Mouse (Mus musculus) spleen, adult 18-20 months (tissue): ENCODE measurements around the gene Ephx3.

Source experiments
- DNase-seq, 2 experiments: peaks; one replicate each; pipeline ENCODE4 v3.0.0; 2022; ENCODE audit warnings: mixed read lengths in 2 of 2

The Ephx3 gene

GRCm38 (mm10) chr17:32172485-32172884 lies 16.9 kb downstream of the Ephx3 start:
- no peak for DNase-seq

DNA sequence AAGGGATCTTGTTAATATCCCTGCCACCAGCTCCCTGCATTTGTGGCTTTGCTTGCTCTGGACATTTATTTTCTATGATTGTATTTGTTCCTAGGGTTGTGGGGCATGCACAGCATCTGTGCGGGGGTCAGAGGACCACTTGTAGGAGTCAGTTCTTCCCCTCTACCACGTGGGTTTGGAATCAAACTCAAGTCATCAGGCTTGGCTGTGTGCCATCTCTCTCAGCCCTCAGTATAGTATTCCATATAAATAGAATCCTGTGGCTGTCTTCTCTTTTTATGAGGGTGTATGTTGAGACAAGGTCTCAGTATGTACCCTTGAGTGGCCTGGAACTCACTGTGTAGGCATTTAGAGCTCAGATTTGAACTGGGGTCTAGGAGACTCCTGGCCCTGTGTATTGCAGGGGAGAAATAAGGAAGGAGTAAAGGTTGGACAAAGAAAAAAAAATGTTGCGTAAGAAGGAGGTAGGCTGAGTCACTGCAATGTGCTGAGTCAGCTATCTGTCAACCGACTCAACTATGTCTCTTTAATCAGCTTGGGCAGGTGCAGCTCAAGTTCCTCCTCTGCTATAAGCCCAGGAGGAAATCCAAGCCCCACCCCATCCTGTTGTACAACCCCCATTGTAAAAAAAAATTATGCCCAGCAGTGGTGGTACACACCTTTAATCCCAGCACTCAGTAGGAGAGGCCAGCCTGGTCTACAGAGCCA lies 19.7 kb downstream of the Ephx3 start:
- DNase-seq, result no peak

GRCm38 (mm10) chr17:32166687-32167086 lies 22.7 kb downstream of the Ephx3 start, which contains the start of gene Notch3:
Gene Notch3, minus strand, starts transcription at chr17:32166852.
- DNase-seq, result peak in 1 of 2 experiments; percentile 26

DNA sequence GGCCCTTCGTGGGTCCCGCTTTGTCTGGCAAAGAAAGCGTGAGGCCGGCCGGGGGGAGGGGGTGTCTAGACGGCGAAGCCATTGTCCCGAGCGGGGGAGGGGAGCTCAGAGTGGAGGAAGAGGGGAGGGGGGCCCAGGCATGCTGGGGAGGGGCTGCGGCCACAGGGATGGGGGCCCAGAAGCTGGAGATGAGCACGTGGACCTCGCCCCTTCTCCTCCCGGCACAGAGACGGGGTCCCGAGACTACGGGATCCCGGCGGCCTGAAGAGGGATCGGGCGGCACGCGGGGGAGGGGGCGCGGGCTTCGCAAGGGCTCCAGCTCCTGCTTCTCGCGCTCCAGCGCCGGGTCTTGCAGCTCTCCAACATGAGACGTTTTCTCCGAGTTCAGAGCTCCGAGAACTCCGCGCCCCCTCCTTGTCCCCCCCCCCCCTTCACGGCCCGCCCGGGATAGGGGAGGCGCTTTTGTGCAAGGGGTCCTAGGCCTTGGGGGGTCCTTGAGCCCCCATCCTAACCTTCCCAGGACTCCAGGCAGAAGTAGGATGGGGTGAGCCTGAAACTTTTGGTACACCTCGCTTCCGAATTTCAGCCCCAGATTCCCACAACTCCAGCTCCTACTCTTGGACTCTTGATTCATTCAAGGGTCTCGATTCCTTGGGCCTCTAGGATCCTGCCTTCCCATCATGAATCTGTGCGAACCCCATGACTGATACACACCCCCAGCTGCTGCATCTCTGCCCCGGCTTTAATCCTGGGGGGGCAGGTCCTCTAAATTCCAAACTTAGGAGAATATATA lies 23.4 kb downstream of the Ephx3 start:
- peak in 1 of 2 experiments; percentile 26 for DNase-seq

- DNase-seq, result no peak
Observed at GRCm38 (mm10) chr17:32165266-32165802, 24.0 kb downstream of the Ephx3 start.

GRCm38 (mm10) chr17:32164780-32165179 lies 24.6 kb downstream of the Ephx3 start:
- no peak for DNase-seq

DNA sequence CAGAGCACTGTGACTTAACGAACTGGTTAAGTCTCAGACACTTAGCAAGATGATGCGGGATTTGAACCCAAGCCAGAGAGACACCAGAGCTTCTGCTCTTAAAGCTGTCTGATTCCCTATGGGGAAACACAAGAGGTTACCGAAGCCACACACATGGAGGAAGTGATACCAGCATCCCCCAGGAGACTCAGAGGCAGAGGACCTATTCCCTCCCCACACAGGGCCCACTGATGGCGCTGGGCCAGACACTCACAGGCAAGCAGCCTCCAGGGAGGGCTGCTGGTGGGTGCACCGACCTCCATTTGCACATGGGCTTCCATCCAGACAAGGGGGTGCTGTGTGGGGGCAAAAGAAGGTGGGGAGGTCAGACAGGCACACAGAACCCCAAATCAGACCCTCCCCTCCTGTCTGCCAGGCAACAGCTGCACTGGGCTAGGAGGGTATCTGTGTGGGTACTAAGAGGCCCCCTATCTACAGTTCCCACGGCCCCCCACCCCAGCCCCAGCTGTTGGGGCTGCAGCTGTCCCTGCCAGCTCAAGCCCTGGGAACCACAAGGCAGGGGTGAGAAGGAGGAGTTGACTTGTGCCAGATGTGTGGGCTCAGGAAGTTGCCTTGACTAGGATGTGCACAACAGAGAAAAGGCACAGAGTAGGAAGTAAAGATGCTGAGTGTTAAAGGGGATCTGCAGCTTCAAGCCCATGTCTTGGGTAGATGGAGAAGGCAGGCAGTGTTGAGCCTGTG lies 25.3 kb downstream of the Ephx3 start:
- DNase-seq, result peak; percentile 37 to 53

DNA sequence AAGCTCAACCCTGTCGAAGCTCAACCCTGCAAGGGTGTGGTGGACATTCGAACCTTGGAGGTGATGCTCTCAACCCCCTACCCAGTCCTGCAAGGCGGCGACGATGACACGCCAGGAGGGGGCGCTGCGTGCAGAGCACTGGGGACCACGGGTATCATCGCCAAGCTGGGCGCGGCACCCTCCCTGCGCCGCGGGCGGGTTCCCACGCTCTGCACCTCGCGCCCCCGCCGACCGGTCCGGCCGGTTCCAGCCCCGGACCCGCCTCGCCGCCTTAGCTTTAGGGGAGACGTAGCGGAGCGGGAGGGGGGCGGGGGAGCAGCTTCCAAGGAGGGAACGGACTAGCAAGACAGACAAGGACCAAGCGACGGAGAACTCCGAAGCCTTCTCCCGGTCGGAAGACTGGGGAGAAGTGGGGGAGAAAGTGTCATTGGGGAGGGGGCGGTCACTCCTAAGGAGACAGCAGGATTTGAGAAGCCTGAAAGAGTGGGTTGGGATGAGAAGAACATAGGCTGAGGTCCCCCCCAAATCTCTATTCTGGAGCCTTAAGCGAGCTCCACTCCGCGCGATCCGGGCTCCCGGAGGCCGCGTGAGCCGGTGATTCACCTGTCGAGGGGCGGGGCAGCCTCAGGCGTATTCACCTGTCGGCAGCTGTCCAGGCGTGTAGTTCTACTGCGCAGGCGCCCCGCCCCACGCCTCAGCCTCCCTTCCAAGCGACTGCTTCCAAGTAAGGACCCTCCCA lies 27.1 kb downstream of the Ephx3 start:
- peak; percentile 26 to 56 for DNase-seq

DNA sequence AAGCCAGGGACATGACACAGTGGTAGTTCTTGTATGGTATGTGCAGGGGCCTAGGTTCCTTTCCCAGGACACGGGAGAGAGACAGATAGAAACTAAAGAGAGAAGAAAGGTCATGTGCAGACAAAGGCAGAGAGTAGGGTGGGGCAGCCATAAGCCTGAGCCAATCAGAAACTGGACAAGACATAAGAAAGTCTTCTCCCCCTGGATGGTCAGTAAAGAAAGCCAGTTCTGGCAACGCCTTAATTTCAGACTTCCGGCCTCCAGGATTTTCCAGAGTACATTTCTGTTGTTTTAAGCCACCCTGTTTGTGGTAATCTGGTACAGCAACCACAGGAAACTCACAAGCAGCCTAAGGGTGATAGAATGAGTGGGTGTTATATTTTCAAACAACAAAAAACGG lies 28.5 kb downstream of the Ephx3 start:
- no peak for DNase-seq

GRCm38 (mm10) chr17:32158841-32159240 lies 30.5 kb downstream of the Ephx3 start:
- no peak for DNase-seq

DNA sequence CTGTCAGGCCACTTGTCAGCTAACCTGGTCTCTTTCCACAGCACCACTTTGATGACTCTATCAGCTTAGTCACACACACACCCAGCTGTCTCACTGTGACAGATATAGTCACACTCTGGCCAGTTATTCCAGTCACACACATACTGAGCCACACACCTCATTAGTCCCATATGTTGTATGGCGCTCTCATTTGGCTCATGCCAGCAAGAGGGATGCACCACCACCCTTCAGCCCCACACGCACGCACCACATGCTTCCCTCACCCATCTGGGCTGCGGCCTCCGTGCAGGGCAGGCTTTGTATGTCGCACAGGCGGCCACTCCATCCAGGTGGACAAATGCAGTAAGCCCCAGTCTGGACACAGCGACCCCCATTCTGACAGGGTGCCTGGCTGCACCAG lies 42.6 kb downstream of the Ephx3 start:
- no peak for DNase-seq

DNA sequence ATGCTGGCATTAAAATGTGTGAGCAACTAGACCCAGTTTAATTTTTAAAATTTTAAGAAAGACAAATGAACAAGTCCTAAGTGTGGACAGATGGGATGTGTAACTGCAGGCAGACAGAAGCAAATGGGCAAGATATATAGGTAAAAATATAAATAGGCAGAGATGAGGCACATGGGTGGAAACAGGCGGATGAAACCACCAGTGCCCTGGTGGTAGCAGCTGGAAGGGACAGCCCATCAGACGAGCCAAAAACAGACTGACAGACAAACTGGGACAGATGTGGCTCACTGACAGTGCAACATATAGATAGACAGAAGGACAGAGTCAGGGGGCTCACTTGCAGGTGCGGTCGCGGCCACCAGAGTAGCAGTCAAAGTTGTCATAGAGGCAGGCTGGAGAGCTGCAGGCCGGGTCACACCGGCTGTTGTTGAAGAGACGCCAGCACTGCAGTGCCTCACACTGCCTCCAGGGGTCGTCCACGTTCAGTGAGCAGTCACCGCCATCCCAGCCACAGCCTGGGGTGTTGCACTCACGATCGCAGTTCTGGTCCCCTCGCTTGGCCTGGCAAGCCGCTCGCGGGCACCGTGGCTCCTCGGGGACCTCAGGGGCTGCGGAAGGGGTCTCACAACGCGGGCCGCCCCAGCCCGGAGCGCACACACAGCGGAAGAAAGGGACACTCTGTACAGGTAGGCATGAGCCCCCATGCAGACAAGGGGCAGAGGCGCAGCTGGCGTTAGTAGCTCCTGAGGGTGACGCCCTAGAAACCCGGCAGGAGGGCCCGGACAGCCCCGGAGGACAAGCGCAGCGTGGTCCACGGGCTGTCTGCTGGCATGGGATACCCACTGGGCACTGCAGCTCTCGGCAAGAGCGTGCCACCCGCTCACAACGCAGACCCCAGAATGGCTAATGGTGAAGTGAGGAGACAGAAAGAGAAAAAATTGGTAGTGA lies 46.2 kb downstream of the Ephx3 start:
- DNase-seq, result peak; percentile 57 to 81

DNA sequence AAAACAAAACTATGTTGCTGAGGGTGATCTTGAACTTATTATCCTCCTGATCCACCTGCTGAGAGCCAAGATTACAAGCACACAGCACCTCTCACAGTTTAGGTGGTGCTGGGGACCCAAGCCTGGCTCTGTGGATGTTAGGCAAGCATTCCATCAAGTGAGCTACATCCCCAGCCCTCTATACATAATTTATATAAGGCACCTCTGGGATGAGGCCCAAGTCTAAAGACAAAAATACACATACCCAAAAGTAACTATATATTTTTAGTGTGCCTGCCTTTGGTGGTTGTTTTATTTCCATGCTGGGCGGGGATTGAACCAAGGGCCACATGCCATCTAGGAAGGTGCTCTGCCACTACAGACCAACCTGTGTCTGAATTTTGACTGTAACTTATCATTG lies 47.1 kb downstream of the Ephx3 start:
- no peak for DNase-seq
